Mouse (Mus musculus): Measurements from ENCODE around the gene Ankrd63.

DNA sequence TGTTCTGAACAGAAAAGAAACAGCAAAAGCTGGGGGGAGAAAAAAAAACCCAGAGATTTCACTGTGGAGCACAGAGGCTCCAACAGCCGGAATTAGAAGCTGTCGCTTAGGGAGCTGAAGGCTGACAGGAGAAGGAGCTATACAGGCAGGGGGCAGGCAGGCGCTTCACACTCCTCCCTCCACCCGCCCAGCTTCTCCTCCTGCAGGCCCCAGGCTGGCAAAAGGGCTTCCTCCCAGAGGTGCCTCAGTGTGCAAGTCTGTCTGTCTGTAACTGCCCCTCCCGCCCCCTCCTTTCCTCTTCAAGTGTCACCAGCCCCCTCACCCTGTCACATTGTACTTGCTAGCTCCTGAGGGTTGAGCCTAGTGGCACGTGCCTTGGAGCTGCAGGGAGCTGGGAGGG is 2.7 kb upstream of the Ankrd63 start:
- TF ChIP-seq CTCF (IDR thresholded peaks at IDR 0.05; ENCODE audit: extremely low read depth, insufficient read length, insufficient replicate concordance, low read depth, low read length) (no peak), POLR2A (IDR thresholded peaks at IDR 0.05; ENCODE audit: low read depth, low read length) (no peak)
